Mouse (Mus musculus) left cerebral cortex, postnatal 10 days (tissue): Measurements from ENCODE around the gene 4933424G06Rik. TPM values are rescaled to one million over a fixed set of nuclear protein-coding genes. Genes with fewer than 3 reads are reported as not detected.
A peak's percentile ranks its signal among the peaks of the same experiment; 100 is the strongest.

Source experiments
- DNase-seq, 2 experiments: peaks; one replicate each; pipeline ENCODE4 v3.0.0; 2021 to 2022; ENCODE audit warnings: low spot score in 2 of 2, mixed read lengths in 1 of 2; ENCODE audit errors: extremely low spot score in 1 of 2
- intact Hi-C: fragments of 180-260 bp; cut with DNase I; formaldehyde crosslinking; loops from one replicate; pipeline ENCODE4 v1.15.1; 2025
- total RNA-seq, 2 experiments: library from RNA; stranded (reverse); gene quantifications; 2 replicates each; pipeline ENCODE4 v1.2.3; 2021

4933424G06Rik gene
- total RNA-seq, 2 experiments from 2014 or later = 0.71 to 0.81 TPM

DNA sequence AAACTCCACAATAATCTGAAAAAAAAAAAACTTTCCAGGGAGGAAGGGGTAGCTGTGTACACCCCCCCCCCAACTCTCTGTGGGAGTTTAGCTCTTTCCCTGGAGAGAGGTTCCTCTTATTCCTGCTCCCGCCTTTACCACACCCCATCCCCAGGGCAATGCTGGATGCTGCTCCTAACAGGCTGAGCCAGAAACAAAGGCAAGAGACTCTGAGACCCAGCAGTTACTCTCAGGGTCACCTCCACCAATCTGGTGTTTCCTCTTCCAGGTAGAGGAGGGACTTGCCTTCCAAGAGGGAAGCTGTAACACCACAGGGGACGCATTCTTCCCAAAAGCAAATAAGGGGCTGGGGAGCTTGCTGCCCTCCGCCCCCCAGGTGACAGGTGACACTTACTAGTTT is 2.2 kb upstream of the 4933424G06Rik start:
- intact Hi-C loops = no loop called here
- DNase-seq = no peak

- intact Hi-C loops = no loop called here
- no peak for DNase-seq
Measured at GRCm38 (mm10) chr1:36708626-36709025, 1.3 kb upstream of the 4933424G06Rik start.

GRCm38 (mm10) chr1:36709055-36709853 is 695 bp upstream of the 4933424G06Rik start:
- intact Hi-C loops = no loop called here
- peak in 1 of 2 experiments; percentile 25 for DNase-seq

DNA sequence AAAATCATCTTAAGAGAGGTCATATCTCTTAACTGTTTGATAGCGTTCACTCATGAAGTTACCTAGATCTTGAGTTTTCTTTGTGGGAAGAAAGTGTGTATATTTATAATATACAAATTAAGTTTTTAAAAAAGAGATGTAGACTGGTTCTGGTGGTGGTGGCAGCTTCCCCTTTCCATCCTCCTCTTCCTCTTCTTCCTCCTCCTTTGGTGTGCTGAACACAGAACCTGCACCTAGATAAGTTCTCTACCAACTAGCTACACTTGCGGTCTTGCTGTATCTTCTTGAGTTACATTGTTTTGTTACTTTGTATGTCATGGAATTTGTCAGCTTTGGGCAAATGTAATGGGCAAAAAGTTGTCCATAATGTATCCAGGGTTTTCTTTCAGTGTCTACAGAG is 1.2 kb downstream of the 4933424G06Rik start:
- intact Hi-C loops = no loop called here

DNA sequence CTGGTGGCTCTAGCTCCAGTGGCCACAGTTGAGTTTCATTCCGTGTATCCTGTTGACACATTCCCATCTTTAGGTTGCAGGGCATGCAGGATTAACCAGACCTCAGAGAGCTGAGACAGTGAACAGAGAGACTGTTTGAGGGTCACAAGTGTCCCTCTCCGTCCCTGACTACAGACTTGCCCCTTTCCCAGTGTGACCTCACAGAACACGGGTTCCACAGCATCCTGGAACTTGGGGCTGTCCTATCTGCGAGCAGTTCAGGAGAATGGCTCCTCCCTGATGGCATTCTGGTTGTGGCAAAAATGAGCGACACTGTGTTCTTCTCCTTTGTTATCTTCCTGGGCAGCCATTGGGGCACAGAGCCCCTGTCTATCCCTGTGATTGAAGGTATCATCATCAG is 4.4 kb downstream of the 4933424G06Rik start, which contains the start of gene Actr1b:
Gene Actr1b (minus strand): TSS at position 112 of the 400 bp plus-strand sequence.
- intact Hi-C loops = no loop called here
- DNase-seq = no peak

More for the DNA sequence above, 1.2 kb downstream of the 4933424G06Rik start:
- no peak for DNase-seq

GRCm38 (mm10) chr1:36718786-36719185 is 8.8 kb downstream of the 4933424G06Rik start:
- no peak for DNase-seq
- intact Hi-C loops = no loop called here

- DNase-seq = no peak
- intact Hi-C loops = no loop called here
Measured at GRCm38 (mm10) chr1:36723146-36724056, 13.5 kb downstream of the 4933424G06Rik start.

DNA sequence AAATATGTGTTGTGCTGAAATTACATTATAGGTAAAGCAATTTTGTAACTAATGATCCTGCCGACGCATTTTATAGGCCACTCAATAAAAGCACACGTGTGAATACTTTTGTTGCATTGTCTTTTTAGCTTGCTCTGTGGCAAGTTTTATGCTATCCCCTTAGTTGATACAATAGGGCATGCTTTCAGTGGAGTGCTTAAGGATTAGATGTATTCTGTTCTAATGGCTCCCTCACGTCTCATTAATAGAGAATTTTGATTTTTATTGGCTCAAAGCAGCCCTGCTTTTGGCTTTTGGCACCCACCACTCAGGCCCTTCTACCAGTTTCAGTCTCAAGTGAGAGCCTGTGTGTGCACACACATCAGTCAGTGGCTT is 14.1 kb downstream of the 4933424G06Rik start:
- DNase-seq = no peak
- intact Hi-C loops = no loop called here

GRCm38 (mm10) chr1:36737300-36737699 is 27.4 kb downstream of the 4933424G06Rik start:
- intact Hi-C loops = loop anchor here (5.0 kb wide), 1 partner anchor 515 kb away; no protein-coding TSS in a partner anchor
- peak; percentile 80 to 84 for DNase-seq

GRCm38 (mm10) chr1:36739231-36739630 is 29.3 kb downstream of the 4933424G06Rik start:
- intact Hi-C loops = loop anchor here (5.0 kb wide), 1 partner anchor 513 kb away; no protein-coding TSS in a partner anchor
- no peak for DNase-seq

- no peak for DNase-seq
- intact Hi-C loops = no loop called here
Measured at GRCm38 (mm10) chr1:36743046-36743445, 33.1 kb downstream of the 4933424G06Rik start.

- intact Hi-C loops = no loop called here
Measured at GRCm38 (mm10) chr1:36744268-36744944, 34.5 kb downstream of the 4933424G06Rik start.

GRCm38 (mm10) chr1:36745661-36746060 is 35.7 kb downstream of the 4933424G06Rik start:
- no peak for DNase-seq
- intact Hi-C loops = no loop called here

More at GRCm38 (mm10) chr1:36744268-36744944, 34.5 kb downstream of the 4933424G06Rik start:
- peak; percentile 70 to 73 for DNase-seq

DNA sequence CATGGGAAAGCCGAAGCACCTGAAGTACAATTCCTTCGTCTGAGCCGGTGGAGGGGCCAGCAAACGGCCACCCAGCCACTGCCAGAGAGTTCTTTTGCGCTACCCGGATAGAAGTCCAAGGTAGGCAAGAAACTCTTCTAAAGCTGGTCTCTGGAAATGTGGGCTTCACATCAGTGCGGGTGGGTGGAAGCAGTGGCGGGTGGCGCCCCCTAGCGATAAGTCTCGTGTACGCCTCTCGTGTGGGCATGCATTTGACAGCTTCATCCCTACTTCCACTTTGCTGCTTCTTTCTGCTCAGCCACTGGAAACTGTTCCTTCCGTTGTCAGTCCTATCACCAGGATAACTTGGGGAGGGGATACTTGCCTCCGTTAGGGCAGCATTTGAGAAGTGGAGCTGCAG is 36.5 kb downstream of the 4933424G06Rik start:
- DNase-seq = peak in 1 of 2 experiments; percentile 58
- intact Hi-C loops = no loop called here

DNA sequence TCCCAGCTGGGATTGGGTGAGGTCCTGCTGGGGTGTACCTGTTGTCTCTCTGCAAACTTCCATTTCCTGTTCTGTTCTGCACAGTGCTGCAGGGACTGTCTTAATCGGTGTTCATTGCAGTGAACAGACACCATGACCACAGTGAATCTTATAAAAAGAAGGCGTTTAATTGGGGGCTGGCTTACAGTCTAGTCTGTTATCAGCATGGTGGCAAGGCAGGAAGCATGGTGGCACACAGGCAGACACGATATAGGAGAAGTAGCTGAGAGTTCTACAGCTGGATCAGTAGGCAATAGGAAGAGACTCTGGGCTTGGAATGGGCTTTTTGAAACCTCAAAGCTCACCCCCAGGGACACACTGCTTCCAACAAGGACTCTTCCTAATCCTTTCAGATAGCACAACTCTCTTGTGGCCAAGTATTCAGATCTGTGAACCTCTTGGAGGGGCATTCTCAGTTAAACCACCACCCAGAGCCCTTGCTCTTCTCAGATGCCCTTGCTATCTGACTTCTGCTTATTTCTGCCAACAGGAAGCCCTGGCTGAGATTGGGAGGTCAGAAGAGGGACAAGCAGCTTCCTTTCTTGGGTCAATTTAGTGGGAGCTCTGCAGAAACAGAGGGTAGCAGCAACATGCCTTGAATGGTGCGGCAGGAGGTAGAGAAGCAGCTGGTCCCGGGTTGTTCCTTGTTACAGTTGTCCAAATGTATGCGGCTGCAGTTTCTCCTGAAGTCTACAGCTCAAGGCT is 44.2 kb downstream of the 4933424G06Rik start:
- intact Hi-C loops = no loop called here
- DNase-seq = peak in 1 of 2 experiments; percentile 6

DNA sequence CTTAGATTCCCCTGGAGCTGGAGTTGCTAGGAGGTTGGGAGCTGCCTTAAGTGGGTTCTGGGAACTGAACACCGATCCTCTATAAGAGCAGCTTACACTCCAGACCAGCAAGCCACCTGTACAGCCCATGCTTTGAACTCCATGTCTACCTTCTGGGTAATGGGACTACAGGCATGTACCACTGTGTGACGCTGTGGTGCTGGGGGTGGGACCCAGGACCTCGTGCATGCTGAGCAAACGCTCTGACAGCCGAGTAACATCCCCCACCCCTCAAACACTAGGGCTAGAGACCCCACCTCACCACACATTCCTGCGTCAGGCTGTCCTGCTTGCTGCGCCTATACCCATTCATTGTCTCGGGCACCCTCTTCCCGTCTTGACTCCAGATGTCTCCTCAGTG is 48.6 kb downstream of the 4933424G06Rik start:
- intact Hi-C loops = no loop called here
- DNase-seq = peak in 1 of 2 experiments; percentile 10

GRCm38 (mm10) chr1:36759076-36759475 is 49.1 kb downstream of the 4933424G06Rik start:
- intact Hi-C loops = no loop called here
- peak in 1 of 2 experiments; percentile 9 for DNase-seq

- intact Hi-C loops = no loop called here
- DNase-seq = peak in 1 of 2 experiments; percentile 10
Measured at GRCm38 (mm10) chr1:36760401-36760800, 50.5 kb downstream of the 4933424G06Rik start.
